Mouse (Mus musculus) cerebellum, adult 9-10 months (tissue): ENCODE results near the gene Proca1.

ENCODE experiments used
- DNase-seq: peaks from one replicate; pipeline ENCODE4 v3.0.0; 2022

The Proca1 gene

DNA sequence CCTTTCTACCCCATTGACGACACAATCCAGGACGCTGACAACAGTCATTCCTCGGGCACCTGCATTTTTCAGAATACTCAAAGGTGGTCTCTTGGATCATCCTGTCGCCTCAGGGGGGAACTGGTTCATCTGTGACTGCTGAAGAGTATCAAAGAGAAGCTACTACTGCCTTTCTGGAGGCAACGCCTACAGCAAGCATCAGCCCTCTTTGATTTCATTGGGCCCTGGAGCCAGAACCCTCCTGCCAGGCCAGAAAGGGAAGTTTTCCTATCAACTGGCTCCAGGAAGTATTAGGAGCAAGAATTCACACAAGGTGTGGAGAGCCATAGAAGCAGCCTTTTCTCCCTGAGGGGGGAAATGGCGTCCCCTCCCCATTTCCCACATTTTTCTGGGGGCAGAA, 26.6 kb upstream of the Proca1 start:
- peak; percentile 24 for DNase-seq

DNA sequence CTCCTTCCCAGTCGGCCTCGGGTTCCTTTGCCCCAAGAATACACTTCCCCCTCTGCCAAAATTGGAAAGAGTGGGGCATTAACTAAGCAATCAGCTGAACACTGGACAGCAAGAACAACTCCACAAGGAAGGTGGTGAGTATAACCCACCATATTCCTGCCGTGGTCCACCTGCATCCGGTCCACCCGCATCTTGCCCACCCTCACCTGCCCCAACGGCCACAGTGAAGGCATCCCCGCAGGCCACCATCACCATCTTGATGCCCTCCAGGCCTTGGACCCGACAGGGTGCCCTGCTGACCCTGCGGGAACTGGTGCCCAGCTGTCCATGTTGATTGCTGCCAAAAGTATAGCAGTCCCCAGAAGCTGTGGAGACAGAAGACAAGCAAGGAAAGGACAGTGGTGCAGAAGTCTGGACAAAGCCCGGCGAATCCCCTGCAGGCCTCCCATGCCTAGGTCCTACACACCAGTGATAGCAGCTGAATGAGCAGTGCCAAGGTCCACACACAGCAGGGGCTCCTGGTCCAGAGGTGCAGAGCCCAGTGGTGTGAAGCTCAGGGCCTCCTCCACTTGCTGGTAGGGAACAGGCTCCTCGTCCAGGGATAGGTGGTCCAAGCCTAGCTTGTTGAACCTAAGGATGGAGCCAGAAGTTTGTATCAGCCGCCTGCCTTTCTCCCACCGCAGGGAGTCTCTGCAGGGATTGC, 25.8 kb upstream of the Proca1 start:
- peak; percentile 26 for DNase-seq

DNA sequence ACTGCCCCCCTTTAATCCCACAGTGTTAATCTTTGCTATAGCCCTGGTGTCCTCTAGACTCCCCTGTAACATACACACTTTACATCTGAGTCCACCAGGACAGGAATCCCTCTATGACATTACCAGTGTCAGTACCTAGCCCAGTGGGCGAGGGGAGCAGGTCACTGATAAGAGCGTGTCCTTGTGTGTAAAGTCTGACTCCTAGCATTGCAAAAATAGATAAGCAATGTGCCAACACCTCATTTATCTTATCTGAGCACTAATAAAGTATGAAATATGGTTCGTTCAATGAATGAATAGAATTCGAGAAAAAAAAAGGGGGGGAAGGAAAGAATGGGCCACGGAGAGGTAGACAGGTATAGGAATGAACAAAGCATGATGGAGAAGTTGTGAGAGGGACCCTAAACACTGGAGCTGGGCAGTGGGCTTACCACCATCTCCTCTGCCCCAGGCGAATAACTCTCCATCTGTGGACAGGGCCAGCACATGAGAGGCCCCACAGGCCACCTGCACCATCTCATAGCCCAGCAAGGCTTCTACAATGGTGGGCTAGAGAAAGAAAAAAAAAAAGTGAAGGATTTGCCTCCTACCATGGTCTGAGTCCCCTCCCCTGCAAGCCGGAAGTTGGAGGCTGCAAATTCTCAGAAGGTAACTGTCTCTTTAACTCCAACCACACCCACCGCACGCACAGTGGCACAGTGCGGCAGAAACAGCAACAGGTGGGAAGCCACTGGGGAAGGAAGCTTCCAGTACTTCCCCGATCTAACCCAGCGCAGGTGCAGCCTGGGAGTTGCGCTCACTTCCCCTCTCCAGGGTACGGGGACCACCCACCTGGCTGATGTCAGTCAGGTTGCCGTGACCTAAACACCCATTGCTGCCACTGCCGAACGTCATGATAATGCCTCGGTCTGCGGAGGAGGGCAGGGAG, 24.4 kb upstream of the Proca1 start:
- DNase-seq = no peak

DNA sequence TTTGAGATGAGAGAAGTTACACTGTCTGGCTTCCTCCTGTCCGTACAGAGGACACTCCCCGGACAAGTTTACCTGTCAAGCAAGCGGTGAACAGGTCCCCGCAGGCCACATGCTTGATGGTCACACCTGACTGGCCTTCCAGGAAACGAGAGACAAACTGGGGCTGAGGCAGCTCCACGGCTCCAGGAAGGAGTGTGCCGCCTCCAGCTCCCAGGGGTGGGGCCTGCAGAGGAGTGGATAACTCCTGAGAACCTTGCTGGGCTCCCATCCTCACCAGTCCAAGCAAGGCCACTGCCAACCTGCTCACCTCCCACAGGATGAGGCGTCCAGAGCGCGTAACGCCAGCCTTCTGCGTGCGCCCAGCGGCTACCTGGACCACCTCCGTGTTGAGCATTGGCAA, 22.9 kb upstream of the Proca1 start:
- DNase-seq = no peak

DNA sequence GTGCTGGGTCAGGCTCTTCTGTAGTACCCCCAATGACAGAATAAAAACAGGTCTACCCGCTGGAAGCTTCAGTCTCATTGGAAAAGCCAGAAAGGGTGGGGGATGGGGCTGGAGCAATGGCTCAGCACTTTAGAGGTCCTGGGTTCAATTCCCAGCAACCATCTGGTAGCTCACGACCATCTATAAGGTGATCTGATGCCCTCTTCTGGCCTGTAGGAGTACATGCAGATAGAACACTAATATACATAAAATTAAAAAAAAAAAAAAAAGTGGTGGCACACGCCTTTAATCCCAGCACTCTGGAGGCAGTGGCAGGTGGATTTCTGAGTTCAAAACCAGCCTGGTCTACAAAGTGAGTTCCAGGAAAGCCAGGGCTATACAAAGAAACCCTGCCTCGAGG, 21.9 kb upstream of the Proca1 start:
- DNase-seq = no peak

DNA sequence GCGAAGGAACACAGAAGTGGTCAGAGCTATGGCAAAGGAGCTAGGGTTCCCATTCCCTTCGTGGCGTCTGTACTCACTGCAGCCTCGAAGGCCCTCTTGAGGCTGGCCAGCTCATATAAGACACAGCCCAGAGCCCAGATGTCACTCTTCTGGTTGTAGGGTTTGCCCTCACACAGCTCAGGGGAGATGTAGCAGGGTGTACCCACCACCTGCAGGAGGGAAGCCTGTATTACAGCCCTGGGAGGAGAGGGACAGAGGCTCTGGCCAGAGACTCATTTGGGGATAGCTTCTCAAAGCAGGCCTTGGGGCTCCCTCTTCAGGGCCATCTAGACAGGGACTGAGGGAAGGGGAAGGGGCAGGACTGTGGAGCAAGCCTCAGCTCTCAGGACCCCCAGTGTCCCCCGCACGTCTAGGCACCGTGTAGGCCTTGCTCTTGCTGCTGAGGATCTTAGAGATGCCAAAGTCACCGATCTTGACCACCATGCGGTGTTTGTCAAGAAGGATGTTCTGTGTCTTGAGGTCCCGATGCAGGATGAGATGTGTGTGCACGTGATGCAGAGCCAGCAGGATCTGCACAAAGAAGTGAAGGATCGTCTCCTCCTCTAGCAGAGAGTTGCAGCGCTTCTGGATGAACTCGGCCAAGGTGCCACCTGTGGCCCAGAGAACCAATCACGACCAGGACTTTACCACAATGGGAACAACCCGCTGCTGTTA, 21.0 kb upstream of the Proca1 start:
- DNase-seq = no peak

DNA sequence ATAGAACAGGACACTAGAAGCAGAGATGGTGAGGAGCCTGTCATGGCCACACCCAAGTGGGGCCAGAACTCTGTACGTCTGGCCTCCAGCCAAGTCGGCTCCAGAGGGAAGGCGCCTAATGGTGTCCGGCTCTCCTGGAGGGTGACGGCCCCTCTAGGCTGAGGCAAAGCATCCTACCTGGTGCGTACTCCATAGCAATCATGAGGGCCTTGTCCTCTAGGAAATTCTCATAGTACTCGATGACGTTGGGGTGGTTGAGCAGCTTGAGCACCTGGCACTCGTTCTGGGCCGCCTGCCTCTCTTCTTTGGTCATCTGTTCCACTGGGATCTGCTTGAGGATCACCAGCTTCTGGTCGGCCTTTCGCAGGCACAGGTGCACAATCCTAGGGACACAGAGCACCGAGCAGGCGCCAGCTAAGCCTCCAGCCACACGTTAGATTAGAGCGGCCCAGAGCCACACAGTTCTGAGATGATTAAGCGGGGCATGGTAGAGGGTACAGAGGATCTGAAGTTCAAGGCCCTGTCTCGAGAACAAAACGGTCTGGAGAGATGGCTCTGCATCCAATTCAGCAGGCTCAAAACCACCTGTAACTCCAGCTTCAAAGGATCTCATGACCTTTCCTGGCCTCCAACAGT, 20.3 kb upstream of the Proca1 start:
- DNase-seq = no peak

DNA sequence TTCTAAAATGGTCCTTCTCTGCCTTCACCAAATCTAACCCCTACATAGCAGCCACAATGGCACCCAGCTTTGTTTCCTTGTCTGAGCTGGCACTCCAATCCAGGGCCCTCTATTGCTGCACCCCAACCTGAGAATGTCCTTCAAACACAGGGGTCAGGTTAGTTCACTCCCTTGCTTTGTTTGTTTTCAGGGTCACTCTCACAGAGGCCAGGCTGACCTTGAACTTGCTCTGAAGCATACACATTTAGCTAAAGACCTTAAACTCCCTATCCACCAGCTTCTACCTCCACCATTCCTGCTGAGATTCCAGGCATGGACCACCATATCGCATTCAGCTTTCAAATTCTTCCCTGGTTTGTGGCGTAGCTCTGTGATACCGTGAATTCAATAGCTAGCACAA, 18.7 kb upstream of the Proca1 start:
- no peak for DNase-seq

DNA sequence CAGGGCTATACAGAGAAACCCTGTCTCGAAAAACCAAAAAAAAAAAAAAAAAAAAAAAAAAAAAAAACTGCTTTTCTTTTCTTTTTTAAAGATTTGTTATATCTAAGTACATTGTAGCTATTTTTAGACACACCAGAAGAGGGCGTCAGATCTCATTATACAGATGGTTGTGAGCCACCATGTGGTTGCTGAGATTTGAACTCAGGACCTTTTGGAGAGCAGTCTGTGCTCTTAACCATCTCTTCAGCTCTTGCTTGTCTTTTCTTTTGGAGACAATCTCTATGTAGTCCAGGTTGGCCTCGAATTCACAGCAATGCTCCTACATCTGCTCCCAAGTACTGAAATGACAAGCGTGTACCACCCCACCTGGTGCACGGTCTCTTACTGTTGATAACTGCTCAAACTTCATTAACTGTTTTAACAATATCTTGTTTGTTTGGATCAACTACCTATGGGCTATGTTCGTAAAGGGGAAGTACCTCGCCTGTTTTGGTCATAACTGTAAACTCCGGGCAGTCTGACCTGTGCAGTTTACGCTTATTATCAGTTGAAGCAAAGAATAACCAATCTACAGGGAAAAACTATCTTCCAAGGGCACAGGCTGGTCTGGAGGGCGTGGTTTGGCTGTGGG, 17.3 kb upstream of the Proca1 start:
- no peak for DNase-seq

DNA sequence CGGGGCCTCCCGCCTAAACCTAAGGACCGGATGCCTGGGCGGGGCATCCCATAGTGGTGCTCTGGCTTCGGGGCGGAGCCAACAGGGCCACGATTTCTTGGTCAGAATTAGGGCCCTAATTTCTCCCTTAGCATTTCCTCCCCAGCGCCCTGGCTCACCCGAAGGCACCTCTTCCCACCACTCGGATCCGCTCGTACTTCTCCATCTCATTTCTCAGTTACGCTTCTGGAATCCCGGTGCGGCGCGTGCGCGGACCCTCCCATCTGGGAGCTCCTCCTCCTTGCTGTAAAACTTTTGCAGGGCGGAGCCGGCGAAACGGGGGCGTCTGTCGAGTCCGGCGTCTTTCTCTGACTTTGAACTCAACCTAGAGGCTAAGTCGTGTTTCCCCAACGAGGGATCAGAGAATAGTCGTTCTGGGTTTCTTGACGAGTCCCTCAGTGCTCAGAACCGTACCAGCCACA, 16.8 kb upstream of the Proca1 start, which contains the start of the genes Nek8 and Tlcd1:
Gene Nek8, minus strand, starts transcription at position 274 of the 461 bp plus-strand sequence.
Gene Tlcd1, plus strand, starts transcription at position 310 of the 461 bp plus-strand sequence.
- DNase-seq = peak; percentile 85

DNA sequence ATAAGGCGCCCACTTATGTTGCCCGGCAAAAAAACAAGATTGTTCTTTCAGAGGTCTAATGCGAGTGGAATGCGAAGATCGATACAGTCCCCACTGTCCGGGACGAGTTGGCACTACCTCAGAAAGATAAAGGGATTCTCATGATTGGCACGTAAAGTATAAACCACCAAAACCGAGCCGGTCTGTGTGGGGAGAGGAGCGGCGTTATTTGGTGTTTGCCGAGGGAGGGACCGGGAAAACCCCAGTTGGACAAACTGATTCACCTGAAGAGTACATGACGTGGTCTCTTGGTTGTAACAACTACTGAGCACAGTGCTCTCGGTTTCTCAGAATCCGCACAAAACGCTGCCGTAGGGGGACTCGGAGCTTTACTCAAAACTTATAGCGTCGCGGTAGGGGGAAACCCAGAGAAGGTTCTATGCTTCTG, 16.3 kb upstream of the Proca1 start:
- DNase-seq = no peak

DNA sequence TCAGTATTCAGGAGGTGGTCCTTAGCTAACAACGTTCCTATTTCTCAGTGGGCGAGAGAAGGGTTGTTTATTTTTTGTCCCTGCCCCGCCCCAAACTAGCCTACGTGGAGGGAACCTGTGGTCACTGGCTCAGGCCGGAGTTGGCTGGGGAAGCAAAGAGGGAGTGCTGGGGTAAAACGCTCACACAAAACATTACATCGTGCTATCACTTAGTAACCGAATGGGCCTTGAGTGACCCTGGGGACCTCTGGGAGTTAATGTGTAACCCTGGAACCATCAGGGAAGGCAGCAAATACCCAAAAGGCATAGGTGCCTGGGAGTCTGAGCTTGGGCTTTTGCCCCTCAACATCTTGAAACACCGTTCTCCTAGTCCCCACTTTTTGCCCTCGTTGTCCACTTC, 15.8 kb upstream of the Proca1 start:
- no peak for DNase-seq

DNA sequence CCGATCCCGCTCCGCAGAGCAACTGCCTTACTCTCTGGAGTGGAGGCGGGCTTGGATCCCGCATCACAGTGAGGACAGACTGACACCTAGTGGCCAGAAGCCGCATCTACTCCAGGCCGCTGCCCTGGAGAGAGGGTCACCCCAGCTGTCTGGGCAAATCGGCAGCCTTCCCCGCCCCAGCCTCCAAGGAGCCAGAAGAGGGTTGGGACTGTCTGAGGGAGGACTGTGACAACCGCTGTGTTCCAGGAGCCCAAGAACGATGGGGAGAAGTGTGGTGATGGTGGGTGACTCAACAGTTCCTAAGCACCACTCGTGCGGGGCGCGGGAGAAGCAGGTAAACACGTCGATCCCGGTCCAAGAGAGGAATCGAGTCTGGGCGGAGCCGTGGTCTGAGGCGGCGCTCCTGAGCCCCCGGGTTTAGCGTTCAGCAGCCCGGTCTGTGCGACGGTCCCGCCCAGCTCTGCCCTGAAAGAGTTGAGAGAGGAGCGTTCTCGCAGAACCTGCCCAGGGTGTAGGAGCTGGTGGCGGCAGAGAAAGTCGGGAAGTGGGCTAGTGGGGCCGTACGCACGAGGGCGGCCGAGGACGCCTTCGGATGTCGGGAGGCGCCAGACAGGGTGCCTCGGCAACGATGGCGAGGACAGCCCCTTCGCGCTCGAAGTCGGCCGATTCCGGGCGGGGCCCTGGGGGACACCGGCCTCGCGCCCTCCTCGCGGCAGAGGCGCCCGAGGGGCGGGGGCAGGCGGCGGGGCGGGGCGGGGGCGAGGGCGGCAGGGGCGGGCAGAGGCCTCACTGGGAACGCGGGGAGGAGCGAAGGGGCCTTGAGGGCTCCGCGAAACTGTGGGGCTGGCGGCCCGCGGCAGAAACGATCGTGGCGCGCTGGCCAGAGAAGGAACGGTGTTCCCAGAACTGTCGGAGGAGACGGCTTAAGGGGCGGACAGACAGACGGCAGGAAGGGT, 15.0 kb upstream of the Proca1 start:
- peak; percentile 93 for DNase-seq

DNA sequence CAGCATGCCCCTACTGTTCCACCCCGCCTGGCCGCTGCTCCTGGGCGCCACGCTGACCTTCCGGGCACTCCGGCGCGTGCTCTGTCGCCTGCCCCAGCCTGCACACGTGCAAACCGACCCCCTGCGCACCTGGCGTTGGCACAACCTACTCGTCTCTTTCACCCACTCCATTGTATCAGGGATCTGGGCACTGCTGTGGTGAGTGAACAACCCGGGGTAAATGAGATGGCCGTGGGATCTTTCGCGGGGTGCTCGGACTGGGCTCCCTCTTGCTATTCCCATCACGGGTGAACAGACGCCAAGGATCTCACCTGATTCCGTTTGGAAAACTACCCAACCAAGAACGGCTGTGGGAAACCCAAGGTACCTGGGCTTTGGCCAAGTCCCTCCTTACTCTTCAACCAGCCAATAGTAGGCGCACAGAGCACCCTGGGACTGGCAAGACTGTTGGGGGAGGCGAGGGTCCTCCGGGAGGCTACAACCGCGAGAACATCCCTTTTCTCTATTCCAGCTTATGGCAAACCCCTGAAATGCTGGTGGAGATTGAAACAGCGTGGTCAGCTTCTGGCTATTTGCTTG, 14.2 kb upstream of the Proca1 start:
- DNase-seq = peak; percentile 70

DNA sequence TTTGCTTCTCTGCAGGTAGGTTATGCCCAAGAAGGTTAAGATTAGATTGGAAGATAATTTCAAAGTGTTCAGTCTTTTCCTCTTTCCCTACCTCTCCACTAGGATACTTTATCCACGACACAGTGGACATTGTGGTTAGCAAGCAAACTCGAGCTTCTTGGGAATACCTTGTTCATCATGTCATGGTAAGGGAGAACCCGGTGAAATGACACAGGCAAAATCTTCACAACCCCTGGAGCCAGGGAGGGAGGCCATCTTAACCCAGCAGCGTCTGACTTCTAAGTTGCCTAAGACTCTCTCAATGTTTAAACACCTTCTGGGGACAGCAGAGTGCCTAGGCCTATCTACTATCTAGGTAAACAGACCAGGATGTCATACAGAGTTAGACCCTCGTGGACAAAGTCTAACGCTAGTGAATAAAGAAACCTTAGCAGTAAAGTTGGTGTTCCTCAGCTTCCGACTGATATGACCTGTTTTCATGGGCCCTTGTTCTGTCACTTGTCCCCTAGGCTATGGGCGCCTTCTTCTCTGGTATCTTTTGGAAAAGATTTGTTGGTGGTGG, 13.7 kb upstream of the Proca1 start:
- DNase-seq = no peak

DNA sequence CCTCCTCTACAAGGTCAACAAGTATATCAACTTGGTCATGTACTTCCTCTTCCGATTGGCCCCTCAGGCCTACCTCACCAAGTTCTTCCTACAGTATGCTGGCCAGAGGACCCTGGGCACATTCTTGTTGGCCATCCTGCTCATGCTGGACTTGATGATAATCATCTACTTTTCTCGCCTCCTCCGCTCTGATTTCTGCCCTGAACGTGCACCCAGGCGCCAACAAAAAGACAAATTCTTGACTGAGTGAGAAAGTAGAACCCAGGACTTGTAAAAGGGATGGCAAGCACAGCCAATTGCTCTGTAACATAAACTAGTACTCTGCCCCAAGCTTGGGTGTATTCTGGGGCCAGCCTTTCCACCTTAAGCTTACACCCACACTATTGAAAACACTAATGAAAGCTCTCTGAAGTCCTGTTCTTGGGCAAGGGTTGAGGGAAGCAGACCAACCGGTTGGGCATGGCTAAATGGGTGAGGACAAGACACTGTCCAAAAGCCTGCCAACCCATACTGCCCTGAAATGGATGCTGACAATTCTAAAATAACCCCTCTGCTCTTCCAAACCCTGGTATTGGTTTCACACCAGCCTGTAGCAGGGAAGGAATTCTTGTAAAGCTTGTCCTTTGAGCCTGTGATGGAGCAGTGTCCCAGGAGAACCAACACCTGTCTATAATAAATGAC, 13.0 kb upstream of the Proca1 start:
- no peak for DNase-seq

DNA sequence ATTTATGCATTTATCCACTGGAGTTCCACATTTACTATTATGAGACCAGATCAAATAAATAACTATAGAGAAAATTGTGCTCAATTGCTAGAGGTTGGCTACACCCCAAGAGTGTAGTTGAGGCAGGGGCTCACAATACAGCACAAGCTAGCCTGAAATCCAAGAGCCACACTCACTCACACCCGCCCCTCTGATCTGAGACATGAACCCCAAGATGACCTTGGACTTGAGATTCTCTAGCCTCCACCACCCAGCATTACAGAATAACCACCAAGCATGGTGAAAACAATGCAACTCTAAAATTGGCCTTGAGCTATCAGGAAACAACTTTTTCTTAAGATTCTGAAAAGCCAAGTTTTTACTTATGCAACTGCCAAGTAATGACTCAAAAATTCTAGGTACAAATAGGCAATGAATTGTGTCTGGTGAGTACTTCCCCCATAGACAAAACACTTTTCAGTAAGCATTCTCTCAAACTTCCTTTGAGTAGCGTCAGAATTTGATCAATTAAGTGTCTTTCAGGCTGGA, 11.3 kb upstream of the Proca1 start:
- no peak for DNase-seq

DNA sequence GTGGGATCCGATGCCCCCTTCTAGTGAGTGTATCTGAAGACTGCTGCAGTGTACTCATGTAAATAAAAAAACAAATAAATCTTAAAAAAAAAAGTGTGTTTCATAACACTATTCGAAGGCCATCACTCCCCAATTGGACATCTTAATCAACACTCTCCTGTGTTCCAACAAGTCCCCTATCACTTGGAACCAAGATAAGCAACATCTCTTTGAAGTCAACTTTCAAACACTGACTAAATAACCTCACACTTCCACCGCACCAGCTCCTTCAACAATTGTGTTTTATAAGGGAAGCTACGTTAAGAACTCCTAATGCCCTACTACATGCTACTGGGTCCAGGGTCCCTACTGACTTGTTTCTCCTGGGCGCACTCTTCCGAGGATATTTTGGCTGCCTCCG, 10.7 kb upstream of the Proca1 start:
- no peak for DNase-seq
